Mouse (Mus musculus): ENCODE measurements at regions not wholly inside any gene's neighbourhood (a gene's known extent, or its start where the extent isn't known, plus 50 kb on each side); places are given as distances from the start of the nearest gene placed in this dataset.
"Not testable (repeated sequence)": the region's sequence is repeated elsewhere in the genome, so short reads cannot be mapped to it uniquely, and the experiment has no call there.

GRCm38 (mm10) chr13:60479862-60480730 is 121.7 kb upstream of the Dapk1 start:
- Histone ChIP-seq H3K4me1 (peaks cover 17% of the 10 kb centered on the region), H3K27me3 (0 out of 2 replicates have a peak, but pooled peaks cover 9% of the 10 kb centered on the region), H3K36me3 (no peaks in the 10 kb centered on the region), H3K4me2 (peak overlapping the region; percentile 66), H3K9me3 (0 out of 2 replicates have a peak, but pooled peaks cover 3% of the 10 kb centered on the region), H3K27ac (peak overlapping the region; percentile 19; the same call in 1 of the 2 replicates), H3K4me3 (peak overlapping the region; percentile 24; the same call in 1 of the 2 replicates), H3K9ac (peak overlapping the region; percentile 49; the same call in 1 of the 2 replicates)
- WGBS = 7% methylated on average over 13 of the region's 13 CpGs
- no peak for ATAC-seq (ENCODE audit: insufficient number of reproducible peaks, insufficient read depth, low FRiP score, low TSS enrichment, low read depth)

- H3K9ac ChIP-seq = peak overlapping the region; percentile 49; the same call in 1 of the 2 replicates
- 5% methylated on average over 21 of the region's 21 CpGs for WGBS
- 0 out of 2 replicates have a peak, but pooled peaks cover 9% of the 10 kb centered on the region for H3K27me3 ChIP-seq
- peaks cover 17% of the 10 kb centered on the region for H3K4me1 ChIP-seq
- no peak for ATAC-seq (ENCODE audit: insufficient number of reproducible peaks, insufficient read depth, low FRiP score, low TSS enrichment, low read depth)
- 0 out of 2 replicates have a peak, but pooled peaks cover 3% of the 10 kb centered on the region for H3K9me3 ChIP-seq
- H3K4me2 ChIP-seq = peak overlapping the region; percentile 66
- H3K4me3 ChIP-seq = peak overlapping the region; percentile 24
- no peaks in the 10 kb centered on the region for H3K36me3 ChIP-seq
- peak overlapping the region; percentile 19; the same call in 1 of the 2 replicates for H3K27ac ChIP-seq
Observed at GRCm38 (mm10) chr13:60480731-60481431, 120.9 kb upstream of the Dapk1 start.

GRCm38 (mm10) chr13:60481451-60481850 is 120.3 kb upstream of the Dapk1 start:
- Histone ChIP-seq H3K4me1 (peaks cover 17% of the 10 kb centered on the region), H3K4me2 (peak overlapping the region; percentile 66)
- H3K9me3 ChIP-seq; H3K9ac ChIP-seq; H3K4me3 ChIP-seq; H3K27me3 ChIP-seq; ATAC-seq (ENCODE audit: insufficient number of reproducible peaks, insufficient read depth, low FRiP score, low TSS enrichment, low read depth); H3K27ac ChIP-seq; H3K36me3 ChIP-seq: not testable (repeated sequence)
- 64% methylated on average over 11 of the region's 11 CpGs for WGBS

GRCm38 (mm10) chr13:60481946-60482345 is 119.8 kb upstream of the Dapk1 start:
- 91% methylated on average over 6 of the region's 6 CpGs for WGBS
- no peak for ATAC-seq (ENCODE audit: insufficient number of reproducible peaks, insufficient read depth, low FRiP score, low TSS enrichment, low read depth)
- H3K9ac ChIP-seq = no peak overlapping the region

GRCm38 (mm10) chr13:60486105-60486504 is 115.6 kb upstream of the Dapk1 start:
- Histone ChIP-seq H3K9ac (no peak overlapping the region), H3K36me3 (no peaks in the 10 kb centered on the region), H3K4me1 (peaks cover 19% of the 10 kb centered on the region), H3K27ac (no peak overlapping the region; the same call in 1 of the 2 replicates), H3K27me3 (no peaks in the 10 kb centered on the region), H3K4me2 (no peak overlapping the region), H3K4me3 (no peak overlapping the region), H3K9me3 (0 out of 2 replicates have a peak, but pooled peaks cover 3% of the 10 kb centered on the region)
- WGBS = 75% methylated on average over 2 of the region's 2 CpGs
- ATAC-seq (ENCODE audit: insufficient number of reproducible peaks, insufficient read depth, low FRiP score, low TSS enrichment, low read depth) = no peak

More at GRCm38 (mm10) chr13:60481946-60482345, 119.8 kb upstream of the Dapk1 start:
- Histone ChIP-seq H3K9me3 (0 out of 2 replicates have a peak, but pooled peaks cover 3% of the 10 kb centered on the region), H3K27me3 (0 out of 2 replicates have a peak, but pooled peaks cover 9% of the 10 kb centered on the region), H3K36me3 (no peaks in the 10 kb centered on the region), H3K27ac (no peak overlapping the region), H3K4me2 (no peak overlapping the region), H3K4me1 (peaks cover 17% of the 10 kb centered on the region), H3K4me3 (no peak overlapping the region)

- Histone ChIP-seq H3K4me2 (no peak overlapping the region), H3K27ac (no peak overlapping the region), H3K9ac (no peak overlapping the region), H3K4me3 (no peak overlapping the region), H3K9me3 (0 out of 2 replicates have a peak, but pooled peaks cover 3% of the 10 kb centered on the region), H3K27me3 (no peaks in the 10 kb centered on the region), H3K4me1 (peaks cover 17% of the 10 kb centered on the region), H3K36me3 (no peaks in the 10 kb centered on the region)
- no peak for ATAC-seq (ENCODE audit: insufficient number of reproducible peaks, insufficient read depth, low FRiP score, low TSS enrichment, low read depth)
- 93% methylated on average over 5 of the region's 5 CpGs for WGBS
Observed at GRCm38 (mm10) chr13:60486871-60487270, 114.9 kb upstream of the Dapk1 start.

- 57% methylated on average over 13 of the region's 13 CpGs for WGBS
Observed at GRCm38 (mm10) chr13:60488131-60488883, 113.4 kb upstream of the Dapk1 start.

GRCm38 (mm10) chr13:60488884-60489265 is 112.9 kb upstream of the Dapk1 start:
- 45% methylated on average over 4 of the region's 4 CpGs for WGBS

More at GRCm38 (mm10) chr13:60488131-60488883, 113.4 kb upstream of the Dapk1 start:
- H3K4me1 ChIP-seq = peaks cover 17% of the 10 kb centered on the region
- H3K9ac ChIP-seq = no peak overlapping the region; the same call in 1 of the 2 replicates
- H3K4me3 ChIP-seq = no peak overlapping the region
- no peak for ATAC-seq (ENCODE audit: insufficient number of reproducible peaks, insufficient read depth, low FRiP score, low TSS enrichment, low read depth)
- no peak overlapping the region for H3K4me2 ChIP-seq
- H3K36me3 ChIP-seq = no peaks in the 10 kb centered on the region
- 0 out of 2 replicates have a peak, but pooled peaks cover 3% of the 10 kb centered on the region for H3K9me3 ChIP-seq
- peak overlapping the region; percentile 62 for H3K27ac ChIP-seq
- H3K27me3 ChIP-seq = no peaks in the 10 kb centered on the region

GRCm38 (mm10) chr13:60491948-60492464 is 109.7 kb upstream of the Dapk1 start:
- H3K4me3 ChIP-seq = no peak overlapping the region

More at GRCm38 (mm10) chr13:60488884-60489265, 112.9 kb upstream of the Dapk1 start:
- H3K4me3 ChIP-seq = no peak overlapping the region
- 0 out of 2 replicates have a peak, but pooled peaks cover 2% of the 10 kb centered on the region for H3K9me3 ChIP-seq
- peaks cover 17% of the 10 kb centered on the region for H3K4me1 ChIP-seq
- H3K27me3 ChIP-seq = no peaks in the 10 kb centered on the region
- H3K9ac ChIP-seq = no peak overlapping the region; the same call in 1 of the 2 replicates
- no peaks in the 10 kb centered on the region for H3K36me3 ChIP-seq
- peak overlapping the region; percentile 62 for H3K27ac ChIP-seq
- no peak overlapping the region for H3K4me2 ChIP-seq
- no peak for ATAC-seq (ENCODE audit: insufficient number of reproducible peaks, insufficient read depth, low FRiP score, low TSS enrichment, low read depth)

GRCm38 (mm10) chr13:60493836-60494235 is 107.9 kb upstream of the Dapk1 start:
- Histone ChIP-seq H3K4me1 (peaks cover 18% of the 10 kb centered on the region), H3K27me3 (no peaks in the 10 kb centered on the region), H3K27ac (no peak overlapping the region), H3K9me3 (no peaks in the 10 kb centered on the region), H3K36me3 (no peaks in the 10 kb centered on the region), H3K4me3 (no peak overlapping the region), H3K4me2 (no peak overlapping the region), H3K9ac (no peak overlapping the region)
- no peak for ATAC-seq (ENCODE audit: insufficient number of reproducible peaks, insufficient read depth, low FRiP score, low TSS enrichment, low read depth)
- WGBS = 32% methylated on average over 5 of the region's 5 CpGs

More at GRCm38 (mm10) chr13:60491948-60492464, 109.7 kb upstream of the Dapk1 start:
- Histone ChIP-seq H3K4me1 (peaks cover 17% of the 10 kb centered on the region), H3K27ac (no peak overlapping the region), H3K9me3 (no peaks in the 10 kb centered on the region), H3K9ac (no peak overlapping the region), H3K4me2 (no peak overlapping the region), H3K27me3 (no peaks in the 10 kb centered on the region), H3K36me3 (no peaks in the 10 kb centered on the region)
- ATAC-seq (ENCODE audit: insufficient number of reproducible peaks, insufficient read depth, low FRiP score, low TSS enrichment, low read depth) = no peak
- 80% methylated on average over 16 of the region's 16 CpGs for WGBS

Measured in embryonic facial prominence, embryonic 13.5 days (tissue).